Mouse (Mus musculus): ENCODE measurements around the gene Src. TPM values are rescaled to one million over a fixed set of nuclear protein-coding genes. Genes with fewer than 3 reads are reported as not detected.
"Not testable (repeated sequence)": the region's sequence is repeated elsewhere in the genome, so short reads cannot be mapped to it uniquely, and the experiment has no call there.

Src gene
- 16.4 and 18.9 TPM in 2 replicates for polyA plus RNA-seq (2014; fragmentation: Nextera tagmentation; extraction: Ambion mirVana)

- Histone ChIP-seq H3K4me1 (ENCODE audit: insufficient read depth) (peaks cover 21% of the 10 kb centered on the region), H3K27me3 (ENCODE audit: insufficient read depth, low read length) (no peaks in the 10 kb centered on the region), H3K27ac (ENCODE audit: low read depth) (peak within 1 kb of the TSS; percentile 3; the same call in 1 of the 2 replicates), H3K9me3 (ENCODE audit: low read depth, low read length) (no peaks in the 10 kb centered on the region), H3K36me3 (ENCODE audit: insufficient read depth) (no peaks in the 10 kb centered on the region), H3K9ac (no peak within 1 kb of the TSS), H3K4me2 (0 out of 2 replicates have a peak within 1 kb of the TSS, but pooled peaks have one; percentile 18), H3K4me3 (ENCODE audit: low read depth, low read length) (no peak within 1 kb of the TSS)
- 27% methylated on average over 13 of the region's 13 CpGs for WGBS
- ATAC-seq (ENCODE audit: insufficient read depth) = no peak
- TF ChIP-seq CTCF (IDR thresholded peaks at IDR 0.05; ENCODE audit: low read depth) = no peak
- DNase-seq = no peak
These were observed at the start of gene Src for GRCm38 (mm10) chr2:157418206-157418605. Gene Src (plus strand): TSS chr2:157418444.

- H3K27ac ChIP-seq (ENCODE audit: low read depth) = no peak overlapping the region; the same call in 1 of the 2 replicates
- whole genome bisulfite sequencing = 66% methylated on average over 6 of the region's 6 CpGs
- H3K9ac ChIP-seq = no peak overlapping the region
These were observed 46.5 kb upstream of the Src start for GRCm38 (mm10) chr2:157371696-157372095.

GRCm38 (mm10) chr2:157373681-157374080 is 44.6 kb upstream of the Src start:
- Histone ChIP-seq H3K27me3 (ENCODE audit: insufficient read depth, low read length) (no peaks in the 10 kb centered on the region), H3K27ac (ENCODE audit: low read depth) (0 out of 2 replicates have a peak overlapping the region, but pooled peaks have one; percentile 37), H3K9me3 (ENCODE audit: low read depth, low read length) (no peaks in the 10 kb centered on the region), H3K36me3 (ENCODE audit: insufficient read depth) (no peaks in the 10 kb centered on the region), H3K4me2 (no peak overlapping the region), H3K4me1 (ENCODE audit: insufficient read depth) (0 out of 2 replicates have a peak, but pooled peaks cover 7% of the 10 kb centered on the region), H3K9ac (no peak overlapping the region), H3K4me3 (ENCODE audit: low read depth, low read length) (no peak overlapping the region)
- 68% methylated on average over 3 of the region's 3 CpGs for WGBS
- TF ChIP-seq CTCF (IDR thresholded peaks at IDR 0.05; ENCODE audit: low read depth) = no peak
- ATAC-seq (ENCODE audit: insufficient read depth) (0 out of 2 replicates have a peak, but pooled peaks have one; percentile 19), DNase-seq (no peak)

More at GRCm38 (mm10) chr2:157371696-157372095, 46.5 kb upstream of the Src start:
- H3K36me3 ChIP-seq (ENCODE audit: insufficient read depth) = no peaks in the 10 kb centered on the region
- no peak overlapping the region for H3K4me3 ChIP-seq (ENCODE audit: low read depth, low read length)
- 0 out of 2 replicates have a peak, but pooled peaks cover 7% of the 10 kb centered on the region for H3K4me1 ChIP-seq (ENCODE audit: insufficient read depth)
- no peaks in the 10 kb centered on the region for H3K9me3 ChIP-seq (ENCODE audit: low read depth, low read length)
- no peaks in the 10 kb centered on the region for H3K27me3 ChIP-seq (ENCODE audit: insufficient read depth, low read length)
- no peak for TF ChIP-seq CTCF (IDR thresholded peaks at IDR 0.05; ENCODE audit: low read depth)
- DNase-seq (no peak), ATAC-seq (ENCODE audit: insufficient read depth) (no peak)
- no peak overlapping the region for H3K4me2 ChIP-seq

- H3K27ac ChIP-seq (ENCODE audit: low read depth) = peak overlapping the region; percentile 74
- ATAC-seq (ENCODE audit: insufficient read depth) = no peak
- no peak overlapping the region for H3K9ac ChIP-seq
- 0 out of 2 replicates have a peak, but pooled peaks cover 7% of the 10 kb centered on the region for H3K4me1 ChIP-seq (ENCODE audit: insufficient read depth)
- no peak for DNase-seq
- TF ChIP-seq CTCF (IDR thresholded peaks at IDR 0.05; ENCODE audit: low read depth) = no peak
- H3K4me3 ChIP-seq (ENCODE audit: low read depth, low read length) = no peak overlapping the region
- WGBS = 46% methylated on average over 7 of the region's 8 CpGs
- H3K27me3 ChIP-seq (ENCODE audit: insufficient read depth, low read length) = no peaks in the 10 kb centered on the region
- peaks cover 11% of the 10 kb centered on the region; the same call in 1 of the 2 replicates for H3K36me3 ChIP-seq (ENCODE audit: insufficient read depth)
- H3K4me2 ChIP-seq = no peak overlapping the region
- no peaks in the 10 kb centered on the region for H3K9me3 ChIP-seq (ENCODE audit: low read depth, low read length)
These were observed 43.2 kb upstream of the Src start for GRCm38 (mm10) chr2:157375051-157375450.

- 0 out of 2 replicates have a peak overlapping the region, but pooled peaks have one; percentile 5 for H3K4me2 ChIP-seq
- H3K4me3 ChIP-seq (ENCODE audit: low read depth, low read length) = no peak overlapping the region
- no peaks in the 10 kb centered on the region for H3K27me3 ChIP-seq (ENCODE audit: insufficient read depth, low read length)
- WGBS = 39% methylated on average over 14 of the region's 14 CpGs
- H3K9me3 ChIP-seq (ENCODE audit: low read depth, low read length) = no peaks in the 10 kb centered on the region
- H3K27ac ChIP-seq (ENCODE audit: low read depth) = peak overlapping the region; percentile 40
- H3K4me1 ChIP-seq (ENCODE audit: insufficient read depth) = 0 out of 2 replicates have a peak, but pooled peaks cover 7% of the 10 kb centered on the region
- H3K36me3 ChIP-seq (ENCODE audit: insufficient read depth) = peaks cover 13% of the 10 kb centered on the region
- DNase-seq = peak; percentile 16
- H3K9ac ChIP-seq = no peak overlapping the region
- peak; percentile 27; the same call in 1 of the 2 replicates for ATAC-seq (ENCODE audit: insufficient read depth)
- no peak for TF ChIP-seq CTCF (IDR thresholded peaks at IDR 0.05; ENCODE audit: low read depth)
These were observed 42.2 kb upstream of the Src start for GRCm38 (mm10) chr2:157375794-157376757.

GRCm38 (mm10) chr2:157376995-157377394 is 41.2 kb upstream of the Src start:
- ATAC-seq (ENCODE audit: insufficient read depth) = no peak
- WGBS = 56% methylated on average over 3 of the region's 3 CpGs
- Histone ChIP-seq H3K9me3 (ENCODE audit: low read depth, low read length) (no peaks in the 10 kb centered on the region), H3K9ac (no peak overlapping the region), H3K4me2 (no peak overlapping the region), H3K27me3 (ENCODE audit: insufficient read depth, low read length) (no peaks in the 10 kb centered on the region), H3K36me3 (ENCODE audit: insufficient read depth) (peaks cover 17% of the 10 kb centered on the region), H3K4me3 (ENCODE audit: low read depth, low read length) (no peak overlapping the region), H3K27ac (ENCODE audit: low read depth) (no peak overlapping the region), H3K4me1 (ENCODE audit: insufficient read depth) (0 out of 2 replicates have a peak, but pooled peaks cover 4% of the 10 kb centered on the region)
- no peak for DNase-seq
- TF ChIP-seq CTCF (IDR thresholded peaks at IDR 0.05; ENCODE audit: low read depth) = no peak

GRCm38 (mm10) chr2:157384836-157385235 is 33.4 kb upstream of the Src start:
- no peak for TF ChIP-seq CTCF (IDR thresholded peaks at IDR 0.05; ENCODE audit: low read depth)
- no peak for DNase-seq

GRCm38 (mm10) chr2:157388901-157389590 is 29.2 kb upstream of the Src start:
- H3K4me2 ChIP-seq; H3K27me3 ChIP-seq (ENCODE audit: insufficient read depth, low read length); ATAC-seq (ENCODE audit: insufficient read depth); H3K4me1 ChIP-seq (ENCODE audit: insufficient read depth); H3K27ac ChIP-seq (ENCODE audit: low read depth); H3K9me3 ChIP-seq (ENCODE audit: low read depth, low read length); H3K9ac ChIP-seq; DNase-seq; H3K4me3 ChIP-seq (ENCODE audit: low read depth, low read length): not testable (repeated sequence)
- WGBS = 94% methylated on average over 14 of the region's 14 CpGs
- H3K36me3 ChIP-seq (ENCODE audit: insufficient read depth) = peaks cover 24% of the 10 kb centered on the region; the same call in 1 of the 2 replicates

More at GRCm38 (mm10) chr2:157384836-157385235, 33.4 kb upstream of the Src start:
- H3K27ac ChIP-seq (ENCODE audit: low read depth) = no peak overlapping the region
- 85% methylated on average over 4 of the region's 4 CpGs for WGBS
- no peak overlapping the region for H3K4me3 ChIP-seq (ENCODE audit: low read depth, low read length)
- H3K4me2 ChIP-seq = no peak overlapping the region
- no peaks in the 10 kb centered on the region for H3K27me3 ChIP-seq (ENCODE audit: insufficient read depth, low read length)
- ATAC-seq (ENCODE audit: insufficient read depth) = no peak
- H3K9ac ChIP-seq = no peak overlapping the region
- no peaks in the 10 kb centered on the region for H3K9me3 ChIP-seq (ENCODE audit: low read depth, low read length)
- H3K4me1 ChIP-seq (ENCODE audit: insufficient read depth) = no peaks in the 10 kb centered on the region
- H3K36me3 ChIP-seq (ENCODE audit: insufficient read depth) = peaks cover 38% of the 10 kb centered on the region
